Mouse (Mus musculus) embryo, embryonic 11.5 days (tissue): ENCODE data around the gene Smim4.

Source experiments
- DNase-seq: peaks from one replicate; pipeline ENCODE4 v3.0.0-alpha.2; 2012; ENCODE audit warnings: low read depth, low spot score

Smim4 gene

GRCm38 (mm10) chr14:31128826-31129219 is at the start of gene Smim4:
Gene Smim4 (minus strand): TSS chr14:31128956.
- DNase-seq, result peak; percentile 98

GRCm38 (mm10) chr14:31177715-31178114 is 49.0 kb upstream of the Smim4 start:
- DNase-seq, result no peak

DNA sequence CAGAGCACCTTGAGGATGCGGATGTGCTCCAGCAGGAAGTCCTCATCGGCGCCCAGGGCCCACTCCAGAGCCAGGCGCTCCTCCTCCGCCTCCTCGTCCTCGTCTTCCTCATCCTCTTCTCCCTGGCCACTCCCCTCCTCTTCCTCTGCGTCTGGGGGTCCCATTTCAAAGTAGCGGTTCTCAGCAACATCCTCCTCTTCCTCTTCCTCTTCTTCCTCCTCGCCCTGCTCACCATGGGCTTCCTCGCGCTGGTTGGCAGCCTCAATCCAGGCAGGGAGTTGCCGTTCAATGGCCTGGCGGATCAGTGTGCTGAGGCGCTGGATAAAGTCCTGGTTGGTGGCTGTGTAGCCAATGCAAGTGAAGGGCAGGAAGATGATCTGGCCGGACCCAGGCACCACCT is 48.5 kb upstream of the Smim4 start:
- no peak for DNase-seq

DNA sequence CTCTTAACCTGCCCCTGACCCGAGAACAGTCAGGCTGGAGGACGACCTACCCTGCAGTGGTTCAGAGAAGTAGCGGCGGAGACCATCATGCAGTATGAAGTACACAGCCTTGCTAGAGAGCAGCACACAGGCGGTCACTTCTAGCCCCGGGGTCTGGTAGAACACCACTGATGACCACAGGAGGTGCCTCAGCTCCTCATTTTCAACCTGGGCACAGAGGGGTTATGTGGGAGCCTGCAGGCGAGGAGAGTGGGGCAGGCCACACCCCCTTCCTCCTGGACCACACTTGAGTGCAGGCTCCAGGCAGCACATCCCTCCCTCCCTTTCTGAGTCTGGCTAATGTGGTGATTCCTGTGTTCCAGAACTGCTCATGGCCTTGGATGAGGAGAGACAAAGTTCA is 44.8 kb upstream of the Smim4 start:
- DNase-seq, result no peak

DNA sequence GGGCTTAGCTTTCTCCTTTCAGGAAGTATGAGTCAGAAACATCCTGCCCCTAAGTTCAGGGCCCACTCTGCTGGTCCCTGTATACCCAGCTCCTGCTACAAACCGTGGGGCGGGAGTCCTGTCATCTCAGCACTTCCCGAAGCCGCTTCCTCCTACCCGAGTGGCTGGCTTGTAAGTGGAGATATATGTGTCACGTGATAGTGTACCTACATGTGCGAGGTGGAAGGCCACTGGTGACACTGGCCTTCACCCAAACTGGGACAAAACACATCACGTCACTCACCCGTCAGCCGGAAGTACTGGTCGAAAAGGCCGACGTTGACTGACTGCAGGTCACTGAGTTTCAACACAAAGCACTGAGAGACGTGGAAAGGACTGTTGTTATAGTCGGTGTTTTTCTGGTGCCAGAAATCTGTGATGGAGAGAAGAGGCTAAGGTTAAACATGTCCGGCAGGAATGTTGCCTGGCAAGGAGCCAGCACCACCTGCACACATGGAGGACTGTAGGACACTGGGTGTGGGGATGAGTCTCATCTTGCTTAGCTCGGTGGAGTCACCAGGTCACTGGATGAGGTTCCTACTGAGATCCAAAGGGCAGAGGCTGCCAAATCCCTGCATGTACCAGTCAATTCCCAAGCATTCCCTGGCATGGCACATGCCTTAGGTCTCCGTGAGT is 44.2 kb upstream of the Smim4 start:
- DNase-seq, result no peak

- DNase-seq, result no peak
These were observed 43.1 kb upstream of the Smim4 start for GRCm38 (mm10) chr14:31171821-31172220.

DNA sequence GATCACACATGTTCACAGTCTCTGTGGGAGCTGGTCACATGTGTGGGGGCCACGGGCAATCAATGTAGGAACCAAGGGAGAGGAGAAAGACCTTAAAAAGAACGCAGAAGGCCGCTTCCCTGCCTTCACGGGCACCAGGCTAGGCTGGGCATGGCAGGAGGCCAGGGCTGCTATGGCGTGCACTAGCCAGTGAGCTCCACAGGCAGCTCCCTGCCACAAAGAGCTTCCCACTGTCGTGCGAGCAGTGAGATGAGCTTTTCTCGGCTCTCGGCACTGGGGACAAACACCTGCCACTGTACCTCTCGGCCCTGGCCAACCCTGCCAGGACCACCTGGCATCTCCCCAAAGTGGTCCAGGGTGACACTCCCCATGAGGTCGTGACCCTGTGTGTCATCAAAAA is 42.6 kb upstream of the Smim4 start:
- no peak for DNase-seq

DNA sequence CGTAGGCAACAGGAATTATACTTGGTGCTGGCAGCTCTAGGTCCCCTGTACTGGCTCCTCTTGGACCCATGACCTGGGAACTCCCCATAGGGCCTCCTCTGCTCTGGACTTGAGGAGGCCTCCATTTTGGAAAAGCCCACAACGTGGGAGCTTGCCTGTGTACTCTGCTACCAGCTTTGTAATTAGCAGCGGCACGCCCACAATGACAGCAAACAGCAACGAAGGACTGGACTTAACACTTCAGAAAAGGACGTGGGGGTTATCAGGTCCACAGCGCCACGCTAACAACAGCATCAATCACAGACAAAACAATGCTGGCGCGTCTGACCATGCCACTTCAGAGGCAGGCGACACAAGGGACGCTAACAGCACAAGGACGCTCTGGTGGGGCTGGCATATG is 42.2 kb upstream of the Smim4 start:
- no peak for DNase-seq

- DNase-seq, result no peak
These were observed 40.8 kb upstream of the Smim4 start for GRCm38 (mm10) chr14:31169508-31169907.

GRCm38 (mm10) chr14:31168425-31168824 is 39.7 kb upstream of the Smim4 start, which contains the start of gene Stab1:
Gene Stab1 (minus strand): TSS chr14:31168641.
- DNase-seq, result no peak

GRCm38 (mm10) chr14:31166827-31167226 is 38.1 kb upstream of the Smim4 start:
- no peak for DNase-seq

DNA sequence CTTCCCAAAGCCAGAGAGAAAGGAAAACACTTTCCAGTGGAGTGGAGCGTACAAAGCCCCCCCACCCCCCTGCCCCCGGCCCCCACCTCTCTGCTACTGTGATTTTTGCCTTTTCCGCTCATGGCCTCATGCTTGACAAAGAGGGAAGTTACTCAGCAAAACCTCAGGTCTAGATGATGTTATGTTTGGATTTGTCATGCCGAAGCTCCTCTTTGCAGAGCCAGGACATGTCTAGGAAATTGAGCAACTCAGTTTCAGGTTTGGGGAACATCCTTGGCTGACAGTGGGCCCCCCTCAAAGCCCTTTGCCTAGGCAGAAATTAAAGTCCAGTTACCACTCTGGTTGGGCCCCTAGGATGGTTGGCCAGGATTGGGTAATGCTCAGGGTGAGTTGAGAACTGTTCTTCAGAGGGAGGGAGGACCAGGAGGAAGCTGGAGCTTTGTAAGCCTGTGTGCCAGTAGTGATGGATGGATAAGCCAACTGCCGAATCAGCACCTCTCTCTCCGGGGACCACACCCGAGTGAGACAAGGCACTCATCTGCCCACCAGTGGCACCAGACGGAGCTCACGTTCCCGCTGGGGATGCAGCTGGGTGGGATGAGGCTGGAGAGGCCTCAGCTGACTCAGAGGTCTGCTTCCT is 37.4 kb upstream of the Smim4 start:
- DNase-seq, result no peak

GRCm38 (mm10) chr14:31165458-31165857 is 36.7 kb upstream of the Smim4 start:
- no peak for DNase-seq

DNA sequence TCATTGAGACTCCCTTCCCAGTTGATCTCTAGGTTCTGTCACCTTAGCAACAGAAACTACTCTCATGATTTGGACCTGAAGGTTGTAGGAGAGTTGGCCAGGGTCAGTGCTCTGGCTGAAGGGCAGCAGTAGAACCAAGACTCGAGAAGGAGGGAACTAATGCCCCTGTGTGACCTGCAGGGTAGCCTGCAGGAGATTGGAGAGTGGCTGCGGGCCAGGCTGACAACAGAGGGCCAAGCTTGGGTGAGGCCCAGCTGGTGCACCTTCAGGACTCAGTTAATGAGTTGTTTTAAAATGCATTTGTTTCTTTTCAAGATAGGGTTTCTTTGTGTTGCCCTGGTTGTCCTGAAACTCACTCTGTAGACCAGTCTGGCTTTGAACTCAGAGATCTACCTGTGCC is 36.3 kb upstream of the Smim4 start:
- no peak for DNase-seq

GRCm38 (mm10) chr14:31164067-31164466 is 35.3 kb upstream of the Smim4 start:
- DNase-seq, result no peak

GRCm38 (mm10) chr14:31161638-31162037 is 32.9 kb upstream of the Smim4 start:
- no peak for DNase-seq

- no peak for DNase-seq
These were observed 32.4 kb upstream of the Smim4 start for GRCm38 (mm10) chr14:31161191-31161590.

- no peak for DNase-seq
These were observed 31.7 kb upstream of the Smim4 start for GRCm38 (mm10) chr14:31160196-31161150.

DNA sequence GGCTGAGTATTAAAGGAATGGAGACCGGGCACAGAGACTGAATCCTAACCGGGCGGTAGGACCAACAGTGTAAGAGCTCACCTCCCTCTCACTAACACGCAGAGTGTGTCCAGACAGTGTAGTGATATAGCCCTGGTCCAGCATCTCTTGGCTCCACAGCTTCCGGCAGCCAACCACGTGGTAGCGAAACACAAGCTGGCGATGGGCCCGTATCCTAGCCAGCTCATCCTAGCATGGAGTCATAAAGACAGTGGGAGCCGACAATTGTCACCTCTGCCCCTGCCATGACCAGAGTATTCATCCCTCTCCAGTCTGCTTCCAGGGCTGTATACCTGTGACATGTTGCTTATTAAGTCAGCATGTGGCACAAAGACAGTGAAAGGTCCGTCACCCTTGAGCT is 16.9 kb upstream of the Smim4 start:
- DNase-seq, result no peak

GRCm38 (mm10) chr14:31141011-31141410 is 12.3 kb upstream of the Smim4 start:
- DNase-seq, result no peak

DNA sequence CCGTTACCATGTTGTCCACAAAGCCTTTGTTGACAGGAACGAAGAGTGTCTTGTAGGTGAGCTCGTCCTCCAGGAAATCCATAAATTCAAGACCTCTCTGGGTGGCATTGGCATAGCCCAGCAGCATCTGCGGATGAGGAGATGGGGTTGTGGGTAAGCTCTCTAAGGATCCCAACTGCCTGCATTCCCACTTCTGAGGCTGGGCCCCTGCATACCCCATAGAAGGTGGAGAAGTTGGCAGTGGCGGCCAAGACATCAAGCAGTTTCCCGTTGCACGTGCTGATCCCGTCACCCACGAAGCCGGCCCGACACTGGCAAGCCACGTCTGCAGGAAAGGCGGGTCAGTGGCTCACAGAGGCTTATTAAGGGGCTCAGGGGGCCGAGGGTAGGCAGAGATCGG is 11.4 kb upstream of the Smim4 start:
- DNase-seq, result no peak

DNA sequence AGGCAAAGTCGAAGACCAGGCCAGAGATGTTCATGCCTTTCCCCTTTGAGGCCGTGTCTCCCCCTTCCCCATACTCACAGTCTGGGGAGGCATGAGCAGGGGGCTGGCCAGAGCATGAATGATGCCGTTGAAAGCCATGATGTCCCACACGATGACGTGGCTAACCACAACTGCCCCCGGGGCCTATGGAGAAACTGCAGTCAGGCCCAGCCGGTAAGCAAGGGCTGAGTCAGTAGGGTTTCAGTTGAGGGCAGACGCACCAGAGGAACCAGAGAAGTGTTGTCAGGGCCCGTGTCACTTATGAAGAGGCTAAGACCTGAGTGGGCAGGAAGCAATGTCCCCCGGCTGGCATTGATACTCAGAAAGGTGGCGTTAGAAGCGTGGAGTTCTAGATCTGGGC is 10.9 kb upstream of the Smim4 start:
- DNase-seq, result no peak
